Mouse (Mus musculus) embryo, embryonic 9.5 days (tissue): ENCODE results near the gene Hibadh.

ENCODE experiments used
- DNase-seq: peaks from one replicate; pipeline ENCODE4 v3.0.0-alpha.2; 2017; ENCODE audit errors: extremely low spot score

Gene Hibadh

DNA sequence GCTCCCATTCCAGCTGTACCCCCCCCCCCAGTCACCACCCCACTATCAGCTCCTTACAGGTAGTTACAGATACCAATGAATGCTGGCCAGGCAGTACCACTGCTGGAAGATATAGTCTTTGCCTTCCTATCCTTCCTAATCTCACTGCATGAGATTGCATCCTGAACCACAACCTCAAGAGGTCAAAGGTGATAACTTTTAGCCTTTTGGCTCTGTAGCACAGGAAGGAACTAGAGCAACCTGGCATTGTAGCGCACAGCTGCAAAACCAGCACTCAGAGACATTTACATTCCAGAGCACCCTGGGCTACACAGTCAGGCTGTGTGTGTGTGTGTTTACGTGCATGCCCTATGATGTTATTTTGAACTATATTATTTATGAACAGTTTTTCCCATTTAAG lies 137.2 kb downstream of the Hibadh start:
- DNase-seq = no peak

DNA sequence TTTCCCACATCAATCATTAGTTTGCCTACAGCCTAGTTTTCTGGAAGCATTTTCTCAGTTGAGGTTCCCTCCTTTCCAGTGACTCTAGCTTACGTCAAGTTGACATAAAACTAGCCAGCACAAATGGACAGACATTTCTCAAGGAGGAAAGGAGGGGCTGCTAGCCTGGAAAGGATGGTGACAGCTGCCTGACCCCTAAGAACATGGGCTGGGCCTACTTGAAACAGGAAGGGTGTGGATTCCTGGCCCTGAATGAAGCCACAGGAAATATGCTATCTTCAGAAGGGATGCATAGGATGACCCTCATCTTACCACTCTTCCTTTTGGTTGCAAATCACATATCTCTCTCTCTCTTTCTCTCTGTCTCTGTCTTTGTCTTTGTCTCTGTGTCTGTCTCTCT lies 138.7 kb downstream of the Hibadh start:
- no peak for DNase-seq
